Mouse (Mus musculus) cerebellum, postnatal 14 days (tissue): ENCODE measurements around the gene Maml3.

ENCODE experiments used
- DNase-seq, 2 experiments: peaks; one replicate each; pipeline ENCODE4 v3.0.0; 2021; ENCODE audit warnings: mixed read lengths in 2 of 2

Maml3 gene

GRCm38 (mm10) chr3:51771839-51772630, 332.8 kb downstream of the Maml3 start:
- no peak for DNase-seq

- peak in 1 of 2 experiments; percentile 32 for DNase-seq
Observed at GRCm38 (mm10) chr3:51769196-51769595, 335.7 kb downstream of the Maml3 start.

- peak; percentile 44 for DNase-seq
Observed at GRCm38 (mm10) chr3:51765220-51765923, 339.5 kb downstream of the Maml3 start.

GRCm38 (mm10) chr3:51764175-51764574, 340.7 kb downstream of the Maml3 start:
- no peak for DNase-seq

GRCm38 (mm10) chr3:51762900-51763299, 342.0 kb downstream of the Maml3 start:
- DNase-seq, result no peak

GRCm38 (mm10) chr3:51759534-51759933, 345.3 kb downstream of the Maml3 start:
- no peak for DNase-seq

- DNase-seq, result no peak
Observed at GRCm38 (mm10) chr3:51757032-51757431, 347.8 kb downstream of the Maml3 start.

GRCm38 (mm10) chr3:51756283-51756682, 348.6 kb downstream of the Maml3 start:
- DNase-seq, result no peak

GRCm38 (mm10) chr3:51753262-51753661, 351.6 kb downstream of the Maml3 start:
- peak in 1 of 2 experiments; percentile 47 for DNase-seq

GRCm38 (mm10) chr3:51751440-51751839, 353.4 kb downstream of the Maml3 start:
- peak; percentile 51 to 63 for DNase-seq

GRCm38 (mm10) chr3:51749812-51750481, 354.9 kb downstream of the Maml3 start:
- DNase-seq, result peak; percentile 40 to 60

GRCm38 (mm10) chr3:51749421-51749811, 355.5 kb downstream of the Maml3 start:
- no peak for DNase-seq

- peak; percentile 57 to 71 for DNase-seq
Observed at GRCm38 (mm10) chr3:51748436-51749376, 356.2 kb downstream of the Maml3 start.

GRCm38 (mm10) chr3:51746816-51747215, 358.1 kb downstream of the Maml3 start:
- DNase-seq, result no peak

GRCm38 (mm10) chr3:51745162-51745561, 359.7 kb downstream of the Maml3 start:
- DNase-seq, result no peak

- DNase-seq, result no peak
Observed at GRCm38 (mm10) chr3:51744339-51744759, 360.5 kb downstream of the Maml3 start.

- no peak for DNase-seq
Observed at GRCm38 (mm10) chr3:51742405-51742804, 362.5 kb downstream of the Maml3 start.

GRCm38 (mm10) chr3:51741824-51742223, 363.1 kb downstream of the Maml3 start:
- DNase-seq, result no peak

- DNase-seq, result no peak
Observed at GRCm38 (mm10) chr3:51739835-51740112, 365.1 kb downstream of the Maml3 start.

GRCm38 (mm10) chr3:51739049-51739834, 365.6 kb downstream of the Maml3 start:
- DNase-seq, result peak; percentile 44 to 50

- DNase-seq, result no peak
Observed at GRCm38 (mm10) chr3:51733685-51734084, 371.2 kb downstream of the Maml3 start.
